Mouse (Mus musculus): ENCODE data around the gene Zbtb20.

- TF ChIP-seq POLR2A (IDR thresholded peaks at IDR 0.05; ENCODE audit: borderline replicate concordance, control insufficient read depth, low read depth, low read length) (no peak), CTCF (IDR thresholded peaks at IDR 0.05; ENCODE audit: control insufficient read depth, insufficient read depth, low read length) (no peak)
Observed at GRCm38 (mm10) chr16:43520274-43520673, 644.6 kb downstream of the Zbtb20 start.

All from bone marrow, adult 2 months (tissue).